Mouse (Mus musculus) activated CD4-positive, CD25-positive, alpha-beta regulatory T cell, adult 9 weeks (primary cell): ENCODE measurements around the gene Hace1. TPM values are rescaled to one million over a fixed set of nuclear protein-coding genes. Genes with fewer than 3 reads are reported as not detected.

Experiments used
- polyA plus RNA-seq: library from polyadenylated mRNA; unstranded; fragments of 100-300 nt; shearing (Covaris generic); gene quantifications from one replicate; pipeline ENCODE4 v1.2.1, GENCODE M21; 2017

The Hace1 gene
- polyA plus RNA-seq: 4.7 TPM

GRCm38 (mm10) chr10:45577731-45578297, at the start of gene Hace1:
Gene Hace1, plus strand, starts transcription at chr10:45577829.

Other genes with a start within 250 kb of the Hace1 start
- gene Bves, start 242.1 kb upstream of the Hace1 start, polyA plus RNA-seq: not detected
- not detected for gene Lin28b, start 91.4 kb upstream of the Hace1 start, polyA plus RNA-seq